Mouse (Mus musculus) adrenal gland, adult 8-10 months (tissue): ENCODE data around the gene 1810010D01Rik. TPM values are rescaled to one million over a fixed set of nuclear protein-coding genes. Genes with fewer than 3 reads are reported as not detected.
A peak's percentile ranks its signal among the peaks of the same experiment; 100 is the strongest.

Source experiments
- DNase-seq: peaks from one replicate; pipeline ENCODE4 v3.0.0; 2022
- total RNA-seq, 4 experiments: library from RNA; stranded (reverse); gene quantifications; 2 replicates each; pipeline ENCODE4 v1.2.4; 2022

The 1810010D01Rik gene
- total RNA-seq, 4 experiments from 2014 or later = 0.84 to 1.9 TPM; not detected in 2

GRCm38 (mm10) chr7:145211680-145212659 lies 4.1 kb upstream of the 1810010D01Rik start:
- no peak for DNase-seq

- DNase-seq = no peak
These were observed 2.7 kb upstream of the 1810010D01Rik start for GRCm38 (mm10) chr7:145210477-145211070.

GRCm38 (mm10) chr7:145206801-145207200 lies 1.1 kb downstream of the 1810010D01Rik start:
- DNase-seq = no peak

- DNase-seq = peak; percentile 58
These were observed 1.8 kb downstream of the 1810010D01Rik start for GRCm38 (mm10) chr7:145206056-145206610.

- DNase-seq = no peak
These were observed 2.5 kb downstream of the 1810010D01Rik start for GRCm38 (mm10) chr7:145205363-145205902.

GRCm38 (mm10) chr7:145199711-145200110 lies 8.2 kb downstream of the 1810010D01Rik start:
- DNase-seq = no peak

- DNase-seq = peak; percentile 27
These were observed 9.7 kb downstream of the 1810010D01Rik start for GRCm38 (mm10) chr7:145198223-145198714.

GRCm38 (mm10) chr7:145197711-145198110 lies 10.2 kb downstream of the 1810010D01Rik start:
- DNase-seq = no peak

- DNase-seq = no peak
These were observed 10.9 kb downstream of the 1810010D01Rik start for GRCm38 (mm10) chr7:145197042-145197441.

GRCm38 (mm10) chr7:145196340-145196739 lies 11.6 kb downstream of the 1810010D01Rik start:
- no peak for DNase-seq

GRCm38 (mm10) chr7:145195186-145195927 lies 12.6 kb downstream of the 1810010D01Rik start:
- no peak for DNase-seq

- DNase-seq = peak; percentile 17
These were observed 13.3 kb downstream of the 1810010D01Rik start for GRCm38 (mm10) chr7:145194455-145195161.

- no peak for DNase-seq
These were observed 15.1 kb downstream of the 1810010D01Rik start for GRCm38 (mm10) chr7:145192836-145193235.

- DNase-seq = no peak
These were observed 17.4 kb downstream of the 1810010D01Rik start for GRCm38 (mm10) chr7:145190520-145190919.

GRCm38 (mm10) chr7:145189342-145189741 lies 18.6 kb downstream of the 1810010D01Rik start:
- no peak for DNase-seq

- no peak for DNase-seq
These were observed 20.1 kb downstream of the 1810010D01Rik start for GRCm38 (mm10) chr7:145187802-145188201.

- no peak for DNase-seq
These were observed 25.5 kb downstream of the 1810010D01Rik start for GRCm38 (mm10) chr7:145182388-145182787.

GRCm38 (mm10) chr7:145181376-145182034 lies 26.4 kb downstream of the 1810010D01Rik start:
- no peak for DNase-seq

- no peak for DNase-seq
These were observed 28.2 kb downstream of the 1810010D01Rik start for GRCm38 (mm10) chr7:145179691-145180091.

GRCm38 (mm10) chr7:145176750-145177589 lies 30.9 kb downstream of the 1810010D01Rik start:
- DNase-seq = no peak
